Mouse (Mus musculus) liver, embryonic 14.5 days (tissue): ENCODE data around the gene Add3.

Experiments
- CTCF ChIP-seq: IDR thresholded peaks from 2 replicates; pipeline ENCODE4 v1.5.1; 2016; ENCODE audit warnings: antibody characterized with exemption, low read depth, control low read depth
- EP300 ChIP-seq: IDR thresholded peaks from 2 replicates; pipeline ENCODE4 v1.6.1; 2016; ENCODE audit warnings: antibody characterized with exemption, low read depth

DNA sequence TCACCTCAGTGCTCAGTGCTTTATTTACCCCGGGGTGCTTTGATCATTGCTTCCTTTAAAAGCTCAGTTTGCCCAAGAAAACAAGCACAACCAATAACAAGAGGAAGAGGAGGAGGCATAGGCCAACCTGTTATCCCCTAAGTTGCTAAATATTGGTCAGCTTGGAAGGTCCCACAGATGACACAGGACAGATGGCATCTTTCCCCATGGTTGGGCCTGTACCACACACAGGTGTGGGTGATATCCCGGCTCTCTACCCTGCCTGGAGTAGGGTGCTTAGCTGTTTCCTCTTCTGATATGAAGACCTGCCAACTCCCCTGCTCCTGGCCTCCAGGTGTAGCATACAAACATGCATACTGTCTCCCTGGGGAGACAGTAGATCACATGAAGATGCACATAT is 75.1 kb downstream of the Add3 start:
- no peak for TF ChIP-seq EP300
- no peak for TF ChIP-seq CTCF
